Mouse (Mus musculus) adrenal gland, postnatal 14 days (tissue): ENCODE data around the gene Trpv4. TPM values are rescaled to one million over a fixed set of nuclear protein-coding genes. Genes with fewer than 3 reads are reported as not detected.

Experiments used
- DNase-seq: peaks from one replicate; pipeline ENCODE4 v3.0.0; 2021; ENCODE audit warnings: mixed read lengths
- total RNA-seq: library from RNA; stranded (reverse); gene quantifications from 2 replicates; pipeline ENCODE4 v1.2.3, GENCODE M21; 2021

Gene Trpv4
- total RNA-seq, 1 experiment from 2014 or later: 2.1 TPM

DNA sequence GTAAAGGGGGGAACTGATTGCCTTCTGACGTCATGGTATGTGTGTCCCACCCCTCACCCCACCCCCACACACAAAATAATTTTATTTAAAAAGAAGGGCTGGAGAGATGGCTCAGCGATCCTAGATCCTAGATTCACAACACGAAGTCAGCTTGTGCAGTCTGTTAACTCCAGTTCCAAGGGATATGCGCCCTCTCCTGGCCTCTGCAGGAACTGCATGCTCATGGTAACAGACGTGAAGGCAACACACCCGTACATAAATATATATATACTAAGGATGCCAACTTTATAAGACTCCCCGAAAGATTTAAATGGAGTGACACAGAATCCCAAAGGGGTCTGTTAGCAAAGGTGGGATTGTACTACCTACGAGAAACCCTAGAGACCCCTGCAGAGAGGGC, 39.4 kb downstream of the Trpv4 start:
- DNase-seq: peak; percentile 88

DNA sequence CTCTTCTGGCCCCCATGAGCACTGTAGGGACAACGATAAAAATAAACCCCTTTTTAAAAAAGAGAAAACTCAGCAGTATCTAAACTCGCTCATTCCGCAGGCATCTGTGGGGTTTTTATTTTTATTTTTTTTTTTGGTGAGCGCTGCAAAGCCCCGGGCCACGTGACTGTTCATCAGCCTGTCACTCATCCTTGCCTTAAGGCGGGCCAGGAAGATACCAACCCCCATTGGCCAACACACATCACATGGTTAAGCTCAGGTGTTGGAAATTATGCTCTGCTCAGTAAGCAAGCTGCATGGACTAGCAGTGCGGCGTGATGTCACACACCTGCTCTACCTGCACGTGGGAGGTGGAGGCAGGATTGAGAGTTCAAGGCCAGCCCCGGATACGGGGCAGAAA, 40.4 kb downstream of the Trpv4 start:
- DNase-seq: no peak

DNA sequence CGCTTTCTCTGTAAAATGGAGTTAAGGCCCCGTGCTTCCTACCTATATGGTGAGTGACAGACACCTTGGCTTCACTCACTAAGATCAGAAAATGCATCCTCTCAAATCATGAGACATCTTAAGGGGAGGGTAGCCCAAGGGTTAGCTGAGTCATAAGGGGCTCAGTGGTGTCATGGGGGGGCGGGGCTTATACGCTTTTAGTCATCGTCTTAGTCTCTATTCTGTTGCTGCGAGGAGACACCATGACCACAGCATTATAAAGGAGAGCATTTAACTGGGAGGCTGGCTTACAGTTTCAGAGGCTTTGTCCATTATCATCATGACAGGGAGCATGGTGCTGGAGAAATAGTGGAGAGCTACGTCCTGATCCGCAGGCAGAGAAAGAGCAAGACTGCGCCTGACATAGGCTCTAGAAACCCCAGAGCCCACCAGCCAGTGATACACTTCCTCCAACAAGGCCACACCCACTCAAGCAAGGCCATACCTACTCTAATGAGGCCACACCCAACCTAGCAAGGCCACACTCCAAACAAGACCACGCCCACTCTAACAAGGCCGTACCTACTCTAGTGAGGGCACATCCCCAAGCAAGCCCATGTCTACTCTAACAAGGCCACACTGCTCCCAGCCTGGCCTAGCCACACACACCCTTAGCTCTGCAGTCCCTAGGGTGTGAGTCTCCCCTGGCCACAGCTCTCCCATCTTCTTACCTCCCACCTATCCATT, 41.7 kb downstream of the Trpv4 start:
- DNase-seq: no peak

- no peak for DNase-seq
Observed at GRCm38 (mm10) chr5:114614863-114615262, 43.4 kb downstream of the Trpv4 start.

DNA sequence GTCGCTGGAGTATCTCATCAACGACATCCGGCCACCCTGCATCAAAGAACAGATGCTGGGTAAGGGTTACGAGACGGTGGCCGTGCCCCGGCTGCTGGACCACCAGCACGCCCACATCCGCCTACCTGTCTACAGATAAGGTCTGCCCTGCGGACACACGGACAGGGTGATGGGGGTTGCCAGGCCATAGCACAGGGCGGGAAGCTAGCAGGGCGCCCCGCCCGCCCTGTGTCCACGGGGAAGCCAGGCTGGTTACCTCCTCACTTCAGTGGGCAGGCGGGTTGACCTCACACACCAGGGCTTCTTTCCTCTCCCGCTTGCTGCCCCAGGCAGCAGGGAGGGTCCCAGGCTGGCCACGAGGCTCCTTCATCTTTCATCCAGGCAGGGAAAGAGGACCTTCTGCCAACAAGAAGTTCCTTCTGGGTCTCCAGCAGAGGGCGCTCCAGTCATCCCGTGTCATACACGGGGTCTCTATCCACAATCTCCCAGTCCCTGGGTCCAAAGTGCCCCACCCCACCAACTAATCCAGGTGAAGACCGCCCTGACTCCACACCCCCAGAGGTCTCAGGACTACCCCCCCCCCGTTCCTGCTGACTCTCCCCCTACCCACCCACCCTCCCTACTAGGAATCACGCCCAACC, 46.1 kb downstream of the Trpv4 start:
- DNase-seq: peak; percentile 68

- DNase-seq: no peak
Observed at GRCm38 (mm10) chr5:114611256-114611655, 47.0 kb downstream of the Trpv4 start.

DNA sequence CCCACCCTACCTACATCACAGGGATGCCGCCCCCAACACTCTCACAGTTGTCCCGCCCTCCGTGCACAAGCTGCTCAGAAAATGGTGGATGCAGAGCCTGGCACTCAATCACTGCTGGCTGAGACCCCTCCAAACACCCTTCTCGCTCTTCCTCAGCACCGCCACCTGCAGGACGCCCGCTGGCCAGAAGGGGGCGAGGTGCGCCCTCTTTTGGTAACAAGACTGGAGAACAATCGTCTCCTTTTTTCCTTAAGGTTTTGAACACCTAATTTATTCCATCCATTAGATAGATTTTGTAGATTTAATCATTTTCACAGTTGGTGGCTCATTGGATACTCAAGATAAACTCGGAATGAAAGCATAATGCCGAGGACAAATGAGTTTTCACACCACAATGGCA, 49.7 kb downstream of the Trpv4 start:
- DNase-seq: peak; percentile 88

DNA sequence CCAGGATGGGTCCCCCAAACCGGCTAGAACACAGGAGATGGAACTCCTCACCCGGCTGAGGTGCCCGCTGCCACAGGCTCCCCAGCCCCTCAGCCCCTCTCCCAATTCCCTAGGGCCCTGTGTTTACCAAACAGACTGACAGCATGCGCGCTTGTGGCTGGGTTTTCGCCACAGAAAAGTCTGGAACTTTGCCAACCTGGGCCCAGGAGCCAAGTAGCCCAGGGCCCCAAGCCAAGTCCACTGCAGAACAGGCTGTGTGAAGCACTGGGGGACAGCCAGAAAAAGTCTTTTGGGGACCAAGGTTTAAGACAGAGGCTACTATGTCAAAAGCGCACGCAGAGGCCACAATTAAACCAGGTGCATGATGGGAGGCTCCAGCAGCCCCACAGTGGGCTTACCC, 50.6 kb downstream of the Trpv4 start:
- DNase-seq: peak; percentile 89

DNA sequence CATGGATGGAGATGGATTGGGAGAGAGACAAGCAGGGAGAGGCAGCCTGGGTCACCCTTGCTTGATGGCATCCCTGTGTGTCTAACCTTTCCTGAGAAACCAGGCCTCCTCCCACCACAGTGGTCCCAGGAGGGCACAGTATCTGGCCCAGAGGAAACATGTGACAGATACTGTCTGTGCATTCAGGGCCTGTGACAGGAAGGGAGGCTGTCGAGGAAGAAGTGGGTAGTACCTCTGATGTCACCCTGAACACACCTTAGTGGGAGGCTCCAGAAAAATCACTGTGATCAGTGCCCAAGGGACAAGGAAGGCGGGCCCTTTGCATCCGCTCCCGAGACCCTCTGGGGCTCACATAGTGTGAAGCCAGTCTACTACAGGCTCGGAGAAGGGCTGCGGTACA, 52.2 kb downstream of the Trpv4 start:
- no peak for DNase-seq

- no peak for DNase-seq
Observed at GRCm38 (mm10) chr5:114604781-114605290, 53.4 kb downstream of the Trpv4 start.

DNA sequence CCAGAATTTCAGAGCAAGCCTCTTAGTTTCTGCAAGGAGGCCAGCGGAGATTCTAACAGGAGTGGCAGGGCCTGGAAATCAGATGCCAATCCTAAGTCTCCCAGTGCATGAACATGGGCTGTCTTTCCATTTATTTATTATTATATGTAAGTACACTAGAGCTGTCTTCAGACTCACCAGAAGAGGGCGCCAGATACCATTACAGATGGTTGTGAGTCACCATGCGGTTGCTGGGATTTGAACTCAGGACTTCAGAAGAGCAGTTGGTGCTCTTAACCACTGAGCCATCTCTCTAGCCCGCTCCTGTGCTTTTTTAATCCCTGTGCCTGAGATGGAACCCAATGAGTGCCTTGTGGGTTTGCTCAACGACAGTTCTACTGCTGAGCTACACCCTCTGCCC, 54.2 kb downstream of the Trpv4 start:
- no peak for DNase-seq

- no peak for DNase-seq
Observed at GRCm38 (mm10) chr5:114602012-114602411, 56.2 kb downstream of the Trpv4 start.

DNA sequence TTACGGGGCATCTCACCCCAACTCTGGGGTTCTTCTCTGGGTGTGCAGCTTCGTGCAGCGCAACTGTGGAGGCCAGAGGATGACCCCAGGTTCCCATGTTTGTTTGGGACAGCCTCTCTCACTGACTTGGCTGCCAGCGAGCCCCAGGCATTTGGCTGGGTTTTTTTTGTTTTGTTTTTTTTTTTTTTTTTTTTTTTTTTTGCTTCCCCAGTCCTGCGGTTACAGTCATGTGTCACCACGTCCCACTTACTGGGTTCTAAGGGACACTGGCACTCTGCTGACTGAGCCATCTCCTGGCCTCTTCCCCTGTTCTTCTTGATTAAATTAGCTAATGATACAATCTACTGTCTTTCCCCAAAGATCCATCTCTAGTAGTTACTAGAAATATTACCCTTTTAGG, 60.6 kb downstream of the Trpv4 start:
- no peak for DNase-seq

DNA sequence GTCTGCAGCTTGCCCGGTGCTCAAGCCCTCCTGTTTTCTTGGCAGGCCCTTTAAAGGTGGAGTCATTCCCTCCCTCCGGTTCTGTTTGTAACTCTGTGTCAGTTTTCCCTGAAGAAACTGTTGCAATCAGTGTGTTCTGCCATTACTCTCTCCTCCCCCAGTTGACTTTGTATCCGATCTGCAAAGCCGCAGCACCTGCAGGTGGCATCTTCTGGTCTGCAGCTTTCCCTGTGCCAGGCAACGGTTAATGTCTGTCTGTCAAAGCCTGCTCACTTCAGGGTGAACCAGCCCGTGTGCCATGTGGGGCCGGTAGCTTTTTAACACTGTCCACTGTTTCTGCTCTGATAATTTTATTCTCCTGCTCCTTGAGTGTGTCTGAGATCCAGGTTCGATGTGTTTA, 61.0 kb downstream of the Trpv4 start:
- no peak for DNase-seq

DNA sequence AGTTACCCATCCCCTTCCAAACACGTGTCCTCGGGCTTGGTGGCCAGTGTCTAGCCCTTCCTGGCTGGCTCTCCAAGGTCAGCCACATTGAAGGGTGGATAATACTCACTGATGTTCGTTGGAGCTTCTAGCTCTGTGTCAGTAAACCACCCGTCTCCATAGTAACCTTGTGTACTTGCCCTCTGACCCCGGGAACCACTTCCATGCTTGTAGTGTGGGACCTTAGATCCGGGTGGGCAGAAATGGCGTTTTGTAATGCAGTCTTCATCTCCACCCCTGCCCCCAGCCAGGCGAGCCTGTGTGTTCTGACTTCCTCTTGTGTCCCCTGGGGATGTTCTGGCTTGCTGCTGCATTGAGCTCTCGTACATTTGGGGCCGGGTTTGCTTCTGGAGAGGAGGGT, 61.6 kb downstream of the Trpv4 start:
- peak; percentile 75 for DNase-seq

GRCm38 (mm10) chr5:114594741-114595241, 63.4 kb downstream of the Trpv4 start:
- peak; percentile 29 for DNase-seq

GRCm38 (mm10) chr5:114593949-114594348, 64.3 kb downstream of the Trpv4 start:
- peak; percentile 37 for DNase-seq

DNA sequence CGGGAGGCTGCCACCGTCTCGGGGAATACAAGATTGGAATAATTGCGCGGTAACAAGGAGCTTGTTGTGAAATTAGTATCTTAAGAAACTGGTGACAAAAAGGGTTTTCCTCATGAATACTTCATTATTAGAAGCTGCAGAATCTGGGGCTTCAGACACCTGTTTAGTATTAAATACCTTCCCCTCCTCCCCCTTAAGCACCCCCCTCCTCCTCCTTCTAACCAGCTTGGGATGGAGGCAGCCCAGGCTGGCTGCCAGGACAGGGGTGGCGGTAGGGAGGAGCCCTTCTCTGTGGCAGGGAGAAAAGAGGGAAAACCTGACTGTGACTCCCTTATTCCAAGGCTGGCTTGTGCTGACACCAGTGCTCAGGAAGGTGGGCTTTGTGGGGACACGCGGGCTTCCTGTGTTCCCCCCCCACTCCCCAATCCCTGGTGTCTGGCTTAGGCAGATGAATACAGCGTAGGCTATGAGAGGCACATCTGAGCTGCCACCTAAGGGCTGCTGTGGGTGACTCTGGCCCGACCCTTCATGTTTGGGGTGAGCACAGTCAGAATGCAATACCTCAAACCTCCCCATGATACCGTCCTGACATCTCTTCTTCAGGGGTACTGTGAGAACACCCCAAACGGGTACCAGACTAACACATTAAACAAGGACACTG, 64.9 kb downstream of the Trpv4 start:
- DNase-seq: no peak

DNA sequence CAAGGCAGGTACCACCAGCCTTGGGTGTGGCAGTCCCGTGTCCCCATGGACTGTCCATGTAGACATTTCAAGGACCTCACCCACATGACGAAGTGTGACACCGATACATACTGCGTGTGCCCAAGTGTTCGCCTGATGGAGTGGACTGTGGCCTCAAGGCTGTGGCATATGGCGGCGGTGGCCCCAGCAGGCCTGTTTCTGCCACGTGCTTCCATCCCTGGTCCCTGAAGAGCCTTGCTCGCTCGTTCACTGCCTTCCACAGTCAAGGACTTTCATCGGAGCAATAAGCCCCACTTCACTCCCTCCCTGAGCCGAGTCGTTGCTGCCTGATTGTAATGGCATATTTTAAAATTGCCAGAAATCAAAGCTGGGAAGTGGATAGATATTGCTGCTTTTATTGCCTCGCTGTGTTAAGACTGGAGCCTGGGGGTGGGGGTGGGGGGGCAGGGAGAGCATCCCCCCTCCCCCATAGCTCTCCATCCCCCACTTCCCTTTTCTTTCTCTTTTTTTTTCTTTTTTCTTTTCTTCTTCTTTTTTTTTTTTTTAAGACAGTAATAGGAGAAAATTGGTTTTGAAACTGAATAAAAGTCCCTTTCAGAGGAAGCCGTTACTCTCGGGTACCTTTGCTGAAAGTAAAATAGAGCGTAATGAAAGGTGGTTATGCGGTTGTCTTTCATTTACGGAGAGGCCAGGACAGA, 65.6 kb downstream of the Trpv4 start:
- DNase-seq: no peak

DNA sequence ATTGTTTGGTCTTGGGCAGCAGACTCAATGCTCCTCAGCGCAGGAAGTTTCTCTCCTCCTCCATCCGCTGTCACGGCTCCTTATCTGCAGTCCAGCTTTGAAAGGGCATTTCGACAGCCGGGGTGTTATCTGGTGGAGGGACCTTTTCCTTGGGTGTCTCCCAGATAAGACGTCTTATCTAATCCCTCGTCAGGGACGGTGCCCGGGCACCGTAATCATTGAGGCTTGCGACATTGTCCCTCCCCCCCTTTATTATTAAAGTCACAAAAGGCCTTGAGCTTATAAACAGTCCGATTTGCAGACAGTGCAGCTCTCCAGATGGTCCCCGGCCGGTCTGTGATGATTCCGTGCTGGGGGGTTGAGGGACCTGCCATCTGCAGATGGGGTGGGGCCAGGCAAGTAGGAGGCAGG, 67.1 kb downstream of the Trpv4 start:
- peak; percentile 75 for DNase-seq

DNA sequence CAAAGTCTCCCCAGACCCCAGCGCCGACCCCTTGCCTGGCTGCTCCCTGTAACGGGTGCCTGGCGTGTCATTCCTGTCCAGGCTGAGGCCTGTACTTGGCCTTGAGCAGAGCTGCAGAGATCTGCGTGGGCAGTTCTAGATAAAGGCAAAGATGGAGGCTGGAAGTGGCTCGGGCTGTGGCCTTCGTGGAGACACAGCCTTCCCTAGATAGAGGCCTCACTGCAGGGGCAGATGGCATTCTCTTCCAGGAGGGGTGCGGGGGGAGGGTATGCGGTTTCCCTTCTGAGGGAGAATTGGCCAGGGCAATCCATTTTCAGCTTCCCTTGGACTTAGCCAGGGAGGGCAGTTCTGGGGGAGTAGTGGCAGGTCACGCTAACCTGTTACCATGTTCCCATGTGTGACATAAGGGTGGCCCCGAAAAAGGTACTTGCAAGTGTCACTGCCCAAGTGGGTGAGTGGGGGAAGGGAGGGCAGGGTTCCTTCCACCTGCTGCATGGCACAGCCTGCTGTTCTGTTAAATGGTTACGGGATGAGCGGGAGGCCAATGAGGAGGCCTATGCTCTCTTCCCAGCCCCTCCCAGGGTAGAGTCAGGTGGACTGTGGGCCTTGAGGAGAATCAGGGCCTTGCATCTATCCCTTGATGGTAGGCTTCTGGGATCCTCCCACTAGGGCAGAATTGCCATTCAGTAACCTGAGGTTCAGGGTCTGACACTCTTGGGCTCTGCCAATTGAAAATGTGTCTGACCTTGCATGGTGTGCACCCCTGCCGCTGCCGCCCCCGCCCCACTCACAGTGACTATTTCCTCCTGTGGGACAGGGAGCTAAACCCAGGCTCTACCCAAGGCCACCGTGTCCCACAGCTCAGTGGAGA, 67.9 kb downstream of the Trpv4 start:
- peak; percentile 45 for DNase-seq

GRCm38 (mm10) chr5:114589454-114589853, 68.8 kb downstream of the Trpv4 start:
- DNase-seq: peak; percentile 46
